Mouse (Mus musculus): ENCODE results near the gene Mia3. TPM values are rescaled to one million over a fixed set of nuclear protein-coding genes. Genes with fewer than 3 reads are reported as not detected.
A peak's percentile ranks its signal among the peaks of the same experiment; 100 is the strongest.

Mia3 gene
- polyA plus RNA-seq, 1 experiment: 60.5 TPM

DNA sequence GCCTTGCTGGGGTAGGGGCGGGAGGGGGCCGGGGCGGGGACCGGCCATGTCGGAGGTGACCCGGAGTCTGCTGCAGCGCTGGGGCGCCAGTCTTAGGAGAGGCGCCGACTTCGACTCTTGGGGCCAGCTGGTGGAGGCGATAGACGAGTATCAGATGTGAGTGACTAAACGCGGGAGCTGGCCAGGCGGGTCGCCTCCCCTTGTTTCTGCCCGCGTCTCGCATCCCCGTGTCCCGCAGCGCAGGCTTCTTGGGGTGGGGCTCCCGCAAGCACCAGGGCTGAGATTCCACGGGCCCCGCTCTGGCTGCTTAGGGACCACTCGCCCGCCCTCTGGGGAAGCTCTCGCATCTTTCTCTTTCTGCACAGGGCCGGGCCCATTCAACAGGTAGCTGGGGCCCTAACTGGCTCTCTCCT, 71.9 kb downstream of the Mia3 start:
- under 1% methylated on average over 30 of the region's 30 CpGs for WGBS
- no peaks in the 10 kb centered on the region; the same call in 1 of the 2 replicates for H3K36me3 ChIP-seq (ENCODE audit: control insufficient read depth, insufficient read depth, low read length)
- H3K4me1 ChIP-seq (ENCODE audit: control insufficient read depth, insufficient read depth, low read length): no peaks in the 10 kb centered on the region
- no peak for TF ChIP-seq CTCF (conservative IDR thresholded peaks at IDR 0.05; ENCODE audit: insufficient read depth, insufficient read length, low read depth, low read length)
- TF ChIP-seq POLR2A (IDR thresholded peaks at IDR 0.05; ENCODE audit: low read depth, low read length): no peak
- peak overlapping the region; percentile 12; the same call in 1 of the 2 replicates for H3K27ac ChIP-seq (ENCODE audit: insufficient read depth, low read depth, low read length)
- H3K27me3 ChIP-seq (replicated peaks; ENCODE audit: control insufficient read depth, insufficient read depth, low read length): no peaks in the 10 kb centered on the region
- DNase-seq: no peak
- H3K4me3 ChIP-seq (ENCODE audit: insufficient read depth, low read depth, low read length): peak overlapping the region; percentile 83

DNA sequence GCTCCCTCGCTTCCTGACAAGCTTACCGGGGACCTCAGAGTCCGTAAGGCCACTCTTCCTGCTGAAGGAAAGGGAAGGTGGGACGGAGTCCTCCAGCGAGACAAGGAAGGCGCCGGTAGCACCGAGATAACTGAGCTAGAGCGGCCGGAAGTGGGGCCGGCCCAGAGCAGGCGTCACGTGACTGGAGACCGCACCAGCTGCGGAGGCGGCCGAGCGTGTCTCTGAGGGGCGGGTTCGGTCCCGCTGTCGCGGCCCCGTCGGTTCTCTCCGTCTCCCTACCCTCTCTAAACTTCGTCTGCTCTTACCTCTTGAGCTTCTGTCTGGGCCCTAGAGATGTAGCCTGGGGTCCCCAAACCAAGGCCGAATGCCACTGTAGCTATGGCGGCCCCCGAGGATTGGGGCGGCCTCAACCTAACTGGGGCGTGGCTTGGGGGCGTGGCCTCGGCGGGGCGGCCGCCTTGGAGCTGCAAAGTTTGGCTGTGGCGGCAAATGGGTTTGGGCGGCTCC, 72.4 kb downstream of the Mia3 start, which contains the start of gene Brox:
Brox (minus strand) TSS at position 393 of the 507 bp plus-strand sequence.
- Histone ChIP-seq H3K36me3 (ENCODE audit: control insufficient read depth, insufficient read depth, low read length) (no peaks in the 10 kb centered on the region; the same call in 1 of the 2 replicates), H3K4me3 (ENCODE audit: insufficient read depth, low read depth, low read length) (peak within 1 kb of the TSS; percentile 83), H3K27ac (ENCODE audit: insufficient read depth, low read depth, low read length) (peak within 1 kb of the TSS; percentile 94), H3K27me3 (replicated peaks; ENCODE audit: control insufficient read depth, insufficient read depth, low read length) (no peaks in the 10 kb centered on the region), H3K4me1 (ENCODE audit: control insufficient read depth, insufficient read depth, low read length) (no peaks in the 10 kb centered on the region)
- peak; percentile 97 for DNase-seq
- TF ChIP-seq POLR2A (IDR thresholded peaks at IDR 0.05; ENCODE audit: low read depth, low read length): peak; percentile 28
- TF ChIP-seq CTCF (conservative IDR thresholded peaks at IDR 0.05; ENCODE audit: insufficient read depth, insufficient read length, low read depth, low read length): no peak
- under 1% methylated on average over 39 of the region's 39 CpGs for WGBS

DNA sequence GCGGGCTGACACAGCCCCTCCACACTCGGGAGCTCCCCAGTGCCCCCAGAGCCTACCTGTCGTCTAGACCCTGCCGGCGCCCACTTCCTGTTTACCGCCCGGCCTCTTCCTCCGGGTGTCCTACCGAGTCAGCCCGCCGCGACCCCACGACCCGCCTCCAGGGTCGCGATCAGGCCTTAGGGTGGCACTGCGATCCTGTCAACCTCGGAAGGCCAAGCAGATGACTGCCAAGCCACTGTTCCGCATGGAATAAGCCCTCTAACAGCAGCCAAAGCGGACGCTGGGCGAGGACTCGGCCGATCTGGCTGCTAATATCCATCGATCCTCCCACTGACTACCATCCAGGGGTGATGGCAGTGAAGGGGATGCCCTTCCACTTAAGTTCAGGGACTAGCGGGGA, 72.9 kb downstream of the Mia3 start, which contains the start of gene Aida:
Aida (plus strand) TSS at position 126 of the 400 bp plus-strand sequence.
- peak within 1 kb of the TSS; percentile 94 for H3K27ac ChIP-seq (ENCODE audit: insufficient read depth, low read depth, low read length)
- under 1% methylated on average over 26 of the region's 26 CpGs for WGBS
- peak within 1 kb of the TSS; percentile 83 for H3K4me3 ChIP-seq (ENCODE audit: insufficient read depth, low read depth, low read length)
- no peak for DNase-seq
- no peak for TF ChIP-seq POLR2A (IDR thresholded peaks at IDR 0.05; ENCODE audit: low read depth, low read length)
- TF ChIP-seq CTCF (conservative IDR thresholded peaks at IDR 0.05; ENCODE audit: insufficient read depth, insufficient read length, low read depth, low read length): no peak
- H3K4me1 ChIP-seq (ENCODE audit: control insufficient read depth, insufficient read depth, low read length): no peaks in the 10 kb centered on the region
- no peaks in the 10 kb centered on the region; the same call in 1 of the 2 replicates for H3K36me3 ChIP-seq (ENCODE audit: control insufficient read depth, insufficient read depth, low read length)
- no peaks in the 10 kb centered on the region for H3K27me3 ChIP-seq (replicated peaks; ENCODE audit: control insufficient read depth, insufficient read depth, low read length)

DNA sequence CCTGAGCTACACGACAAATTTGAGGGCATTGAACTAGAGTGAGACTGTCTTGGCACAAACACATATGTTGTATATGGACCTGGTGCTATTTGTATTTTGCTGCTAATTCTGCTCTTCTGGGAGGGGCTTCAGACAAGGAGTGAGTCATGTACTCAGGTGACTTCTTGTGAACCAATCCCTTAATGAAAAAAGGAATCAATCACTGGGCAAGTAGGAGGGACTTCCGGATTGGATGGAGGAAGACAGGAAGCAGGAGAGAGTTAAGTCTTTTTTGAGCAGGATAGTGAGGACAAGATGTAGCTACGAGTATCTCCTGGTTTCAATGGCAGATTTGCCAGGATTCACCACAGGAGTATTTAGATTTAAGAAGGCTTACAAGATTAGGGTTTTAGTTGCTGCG, 79.8 kb downstream of the Mia3 start:
- H3K27ac ChIP-seq (ENCODE audit: insufficient read depth, low read depth, low read length): no peak overlapping the region
- no peaks in the 10 kb centered on the region for H3K4me1 ChIP-seq (ENCODE audit: control insufficient read depth, insufficient read depth, low read length)
- H3K4me3 ChIP-seq (ENCODE audit: insufficient read depth, low read depth, low read length): no peak overlapping the region
- TF ChIP-seq POLR2A (IDR thresholded peaks at IDR 0.05; ENCODE audit: low read depth, low read length): no peak
- TF ChIP-seq CTCF (conservative IDR thresholded peaks at IDR 0.05; ENCODE audit: insufficient read depth, insufficient read length, low read depth, low read length): no peak
- H3K27me3 ChIP-seq (replicated peaks; ENCODE audit: control insufficient read depth, insufficient read depth, low read length): no peaks in the 10 kb centered on the region
- no peak for DNase-seq
- H3K36me3 ChIP-seq (ENCODE audit: control insufficient read depth, insufficient read depth, low read length): peaks cover 8% of the 10 kb centered on the region
- 91% methylated on average over 4 of the region's 4 CpGs for WGBS

DNA sequence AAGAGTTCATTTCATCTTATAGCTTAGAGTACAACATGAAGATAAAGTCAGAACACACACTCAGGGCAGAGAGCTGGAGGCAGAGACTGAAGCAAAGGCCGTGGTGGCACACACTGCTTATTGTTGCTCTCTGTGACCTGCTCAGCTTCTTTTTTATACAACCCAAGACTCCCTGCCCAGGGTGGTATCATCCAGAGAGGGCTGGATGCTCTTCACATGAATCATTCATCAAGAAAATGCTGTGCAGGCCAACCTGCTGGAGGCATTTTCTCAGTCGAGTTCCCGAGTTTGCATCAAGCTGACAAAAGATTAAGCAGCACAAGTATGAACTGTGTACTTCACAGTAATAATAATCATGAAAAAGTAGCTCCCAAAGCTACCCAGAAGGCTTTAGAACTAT, 81.0 kb downstream of the Mia3 start:
- Histone ChIP-seq H3K27ac (ENCODE audit: insufficient read depth, low read depth, low read length) (no peak overlapping the region), H3K36me3 (ENCODE audit: control insufficient read depth, insufficient read depth, low read length) (peaks cover 9% of the 10 kb centered on the region), H3K27me3 (replicated peaks; ENCODE audit: control insufficient read depth, insufficient read depth, low read length) (no peaks in the 10 kb centered on the region), H3K4me3 (ENCODE audit: insufficient read depth, low read depth, low read length) (no peak overlapping the region), H3K4me1 (ENCODE audit: control insufficient read depth, insufficient read depth, low read length) (no peaks in the 10 kb centered on the region)
- TF ChIP-seq CTCF (conservative IDR thresholded peaks at IDR 0.05; ENCODE audit: insufficient read depth, insufficient read length, low read depth, low read length) (no peak), POLR2A (IDR thresholded peaks at IDR 0.05; ENCODE audit: low read depth, low read length) (no peak)
- 55% methylated on average over 3 of the region's 3 CpGs for WGBS
- no peak for DNase-seq

Other genes with a start within 250 kb of the Mia3 start
- 5.5 and 5.9 TPM in 2 replicates for gene Disp1, start 148.0 kb downstream of the Mia3 start, polyA plus RNA-seq (2012; rRNA removed)
- gene Aida, start 73.0 kb downstream of the Mia3 start, polyA plus RNA-seq (2012; rRNA removed): 13.2 and 16.8 TPM in 2 replicates
- gene Brox, start 72.3 kb downstream of the Mia3 start, polyA plus RNA-seq (2012; rRNA removed): 15.5 and 19.8 TPM in 2 replicates
- gene Taf1a, start 19.4 kb upstream of the Mia3 start, polyA plus RNA-seq (2012; rRNA removed): 3.8 and 6.7 TPM in 2 replicates
- 0.16 and 0.98 TPM in 2 replicates for gene Hhipl2, start 48.7 kb upstream of the Mia3 start, polyA plus RNA-seq (2012; rRNA removed)